Mouse (Mus musculus): ENCODE results near the gene Acat2.

DNA sequence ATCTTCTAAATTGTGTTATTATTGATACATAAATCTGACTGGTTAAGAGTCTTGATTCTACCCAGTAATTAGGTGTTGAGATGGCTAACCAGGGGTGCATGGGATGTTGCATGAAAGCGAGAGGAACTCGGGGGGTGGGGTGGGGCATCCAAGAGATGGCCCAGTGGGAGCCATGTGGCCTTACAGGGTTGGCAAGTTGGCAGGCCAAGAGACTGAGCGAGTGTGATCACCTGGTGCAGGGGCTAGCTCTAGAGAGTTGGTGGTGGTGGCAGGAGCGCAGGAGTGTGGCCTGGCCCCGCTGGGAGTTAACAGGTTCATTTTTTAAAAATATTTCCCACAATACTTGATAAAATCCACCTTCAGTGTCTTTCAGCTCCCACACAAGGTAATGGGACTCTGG lies 62.9 kb downstream of the Acat2 start:
- no peak for TF ChIP-seq CTCF (IDR thresholded peaks at IDR 0.05; ENCODE audit: insufficient read depth, low read length)
- no peak for TF ChIP-seq POLR2A (IDR thresholded peaks at IDR 0.05; ENCODE audit: borderline replicate concordance, extremely low read depth, low read depth, low read length)
